8 mouse cellular contexts compared by ENCODE assay signal in genomic region chr9:31280366-31281010, GRCm38 (mm10). TPM values are rescaled to one million over a fixed set of nuclear protein-coding genes. Genes with fewer than 3 reads are reported as not detected.
DNase-seq lines count a peak whose midpoint lies in the region; ATAC-seq lines count a peak whose summit lies in the region.

Prdm10 (plus strand) TSS chr9:31280538.

- H3K27ac ChIP-seq in embryonic facial prominence, embryonic 14.5 days (replicated peaks; ENCODE audit: low read depth, low read length): peak within 1 kb of the TSS; percentile 96
- H3K27ac ChIP-seq in limb, embryonic 15.5 days: peak within 1 kb of the TSS; percentile 99

- peak; percentile 85 for DNase-seq in 3T3-L1 (ENCODE audit: low read depth, low spot score)
- peak; percentile 90 to 96 for DNase-seq in adrenal gland, postnatal 4 days (ENCODE audit: low spot score in 2 of 2)
- DNase-seq in embryonic facial prominence, embryonic 14.5 days (ENCODE audit: low spot score): peak; percentile 99
- DNase-seq in heart, adult 8-10 months (ENCODE audit: low spot score): peak; percentile 99
- DNase-seq in kidney, adult 9 months: peak; percentile 99
- peak; percentile 81 to 92 for DNase-seq in monocyte, adult 2 months (ENCODE audit: low read depth in 1 of 2, low spot score in 2 of 2)
- peak; percentile 92 to 93 for DNase-seq in spleen, postnatal 36 days (ENCODE audit: low spot score in 2 of 2)

- no peaks in the 10 kb centered on the region for H3K9me3 ChIP-seq in embryonic facial prominence, embryonic 14.5 days (ENCODE audit: control insufficient read depth, low read length)
- no peaks in the 10 kb centered on the region for H3K9me3 ChIP-seq in limb, embryonic 15.5 days

- peaks cover 17% of the 10 kb centered on the region for H3K4me1 ChIP-seq in embryonic facial prominence, embryonic 14.5 days (ENCODE audit: control insufficient read depth, insufficient read depth, low read length)
- H3K4me1 ChIP-seq in limb, embryonic 15.5 days: peaks cover 18% of the 10 kb centered on the region

- H3K4me2 ChIP-seq in embryonic facial prominence, embryonic 14.5 days (ENCODE audit: low read depth, low read length): peak within 1 kb of the TSS; percentile 69
- peak within 1 kb of the TSS; percentile 77 for H3K4me2 ChIP-seq in limb, embryonic 15.5 days

- ATAC-seq in embryonic facial prominence, embryonic 14.5 days (ENCODE audit: low read depth): peak; percentile 94
- peak; percentile 94 for ATAC-seq in limb, embryonic 15.5 days (ENCODE audit: insufficient number of reproducible peaks, low FRiP score, low TSS enrichment, low read depth)

- peak within 1 kb of the TSS; percentile 67 for H3K4me3 ChIP-seq in embryonic facial prominence, embryonic 14.5 days (ENCODE audit: low read depth, low read length)
- peak within 1 kb of the TSS; percentile 75 for H3K4me3 ChIP-seq in limb, embryonic 15.5 days

- WGBS in embryonic facial prominence, embryonic 14.5 days: 0% methylated on average over 19 of the region's 45 CpGs
- under 1% methylated on average over 41 of the region's 45 CpGs for WGBS in limb, embryonic 15.5 days

- H3K27me3 ChIP-seq in embryonic facial prominence, embryonic 14.5 days (replicated peaks; ENCODE audit: control insufficient read depth, insufficient read depth, low read length): no peaks in the 10 kb centered on the region
- no peaks in the 10 kb centered on the region for H3K27me3 ChIP-seq in limb, embryonic 15.5 days

- peak within 1 kb of the TSS; percentile 95 for H3K9ac ChIP-seq in embryonic facial prominence, embryonic 14.5 days (ENCODE audit: low read depth, low read length)
- peak within 1 kb of the TSS; percentile 90 for H3K9ac ChIP-seq in limb, embryonic 15.5 days

- H3K36me3 ChIP-seq in embryonic facial prominence, embryonic 14.5 days (ENCODE audit: control insufficient read depth, insufficient read depth, low read length): no peaks in the 10 kb centered on the region
- H3K36me3 ChIP-seq in limb, embryonic 15.5 days: no peaks in the 10 kb centered on the region

RNA-seq across cellular contexts. Expression of gene Prdm10, which starts in this region (rescaled TPM):
- total RNA-seq in adrenal gland, postnatal 4 days (2021): 1 to 10 TPM; 9.0 to 9.3 TPM
- polyA plus RNA-seq in embryonic facial prominence, embryonic 14.5 days (2014; fragmentation: Nextera tagmentation; extraction: Ambion mirVana): 4.8 and 5.4 TPM in 2 replicates
- total RNA-seq in heart, adult 8-10 months (2022): 1 to 10 TPM; 4.4 to 6.2 (median 5.2) TPM
- 4.4 and 4.7 TPM in 2 replicates for polyA plus RNA-seq in limb, embryonic 15.5 days (2015; fragmentation: Nextera tagmentation; extraction: Ambion mirVana)

Comparison
In these comparisons a context has a peak if more than half of its experiments do, and no peak if none do; other contexts are left out.
1. Peak in every context shown above with its lines: DNase-seq, ATAC-seq, H3K4me3 ChIP-seq and H3K27ac ChIP-seq.